Mouse (Mus musculus): ENCODE data around the gene Lmln. TPM values are rescaled to one million over a fixed set of nuclear protein-coding genes. Genes with fewer than 3 reads are reported as not detected.
"Not testable (repeated sequence)": the region's sequence is repeated elsewhere in the genome, so short reads cannot be mapped to it uniquely, and the experiment has no call there.

Gene Lmln
- polyA plus RNA-seq, 1 experiment = 11.4 TPM

GRCm38 (mm10) chr16:33055655-33056054 is 6.7 kb upstream of the Lmln start:
- peak overlapping the region; percentile 73 for H3K4me3 ChIP-seq (ENCODE audit: insufficient read depth, low read length)
- H3K4me1 ChIP-seq (ENCODE audit: control insufficient read depth, insufficient read depth, low read length) = peaks cover 2% of the 10 kb centered on the region; the same call in 1 of the 2 replicates
- no peak overlapping the region for H3K27ac ChIP-seq (ENCODE audit: insufficient read depth, low read length)
- TF ChIP-seq POLR2A (IDR thresholded peaks at IDR 0.05; ENCODE audit: extremely low read depth, insufficient read depth, low read length) (no peak), CTCF (IDR thresholded peaks at IDR 0.05; ENCODE audit: extremely low read depth, insufficient read depth, low read length) (no peak)

- TF ChIP-seq POLR2A (IDR thresholded peaks at IDR 0.05; ENCODE audit: extremely low read depth, insufficient read depth, low read length) (peak; percentile 91), CTCF (IDR thresholded peaks at IDR 0.05; ENCODE audit: extremely low read depth, insufficient read depth, low read length) (no peak)
- peaks cover 2% of the 10 kb centered on the region; the same call in 1 of the 2 replicates for H3K4me1 ChIP-seq (ENCODE audit: control insufficient read depth, insufficient read depth, low read length)
- H3K4me3 ChIP-seq (ENCODE audit: insufficient read depth, low read length) = peak within 1 kb of the TSS; percentile 73
- peak within 1 kb of the TSS; percentile 53 for H3K27ac ChIP-seq (ENCODE audit: insufficient read depth, low read length)
Measured at GRCm38 (mm10) chr16:33056095-33056785, 6.1 kb upstream of the Lmln start, which contains the start of the genes Iqcg and Rpl35a. TSS of gene Iqcg (minus strand) at chr16:33056218. TSS of gene Rpl35a (plus strand) at chr16:33056453.

GRCm38 (mm10) chr16:33056786-33057185 is 5.5 kb upstream of the Lmln start:
- TF ChIP-seq CTCF (IDR thresholded peaks at IDR 0.05; ENCODE audit: extremely low read depth, insufficient read depth, low read length) = no peak
- no peak for TF ChIP-seq POLR2A (IDR thresholded peaks at IDR 0.05; ENCODE audit: extremely low read depth, insufficient read depth, low read length)
- Histone ChIP-seq H3K4me3 (ENCODE audit: insufficient read depth, low read length) (peak overlapping the region; percentile 73), H3K27ac (ENCODE audit: insufficient read depth, low read length) (peak overlapping the region; percentile 53), H3K4me1 (ENCODE audit: control insufficient read depth, insufficient read depth, low read length) (peaks cover 2% of the 10 kb centered on the region; the same call in 1 of the 2 replicates)

- Histone ChIP-seq H3K4me3 (ENCODE audit: insufficient read depth, low read length) (no peak overlapping the region; the same call in 1 of the 2 replicates), H3K27ac (ENCODE audit: insufficient read depth, low read length) (no peak overlapping the region), H3K4me1 (ENCODE audit: control insufficient read depth, insufficient read depth, low read length) (peaks cover 3% of the 10 kb centered on the region)
- no peak for TF ChIP-seq CTCF (IDR thresholded peaks at IDR 0.05; ENCODE audit: extremely low read depth, insufficient read depth, low read length)
- TF ChIP-seq POLR2A (IDR thresholded peaks at IDR 0.05; ENCODE audit: extremely low read depth, insufficient read depth, low read length) = no peak
Measured at GRCm38 (mm10) chr16:33058033-33058432, 4.3 kb upstream of the Lmln start.

GRCm38 (mm10) chr16:33058656-33059055 is 3.7 kb upstream of the Lmln start:
- not testable (repeated sequence) for H3K4me3 ChIP-seq (ENCODE audit: insufficient read depth, low read length); H3K27ac ChIP-seq (ENCODE audit: insufficient read depth, low read length); H3K4me1 ChIP-seq (ENCODE audit: control insufficient read depth, insufficient read depth, low read length)

- no peak overlapping the region for H3K27ac ChIP-seq (ENCODE audit: insufficient read depth, low read length)
- TF ChIP-seq CTCF (IDR thresholded peaks at IDR 0.05; ENCODE audit: extremely low read depth, insufficient read depth, low read length) = no peak
- TF ChIP-seq POLR2A (IDR thresholded peaks at IDR 0.05; ENCODE audit: extremely low read depth, insufficient read depth, low read length) = no peak
- H3K4me1 ChIP-seq (ENCODE audit: control insufficient read depth, insufficient read depth, low read length) = peaks cover 8% of the 10 kb centered on the region
- no peak overlapping the region for H3K4me3 ChIP-seq (ENCODE audit: insufficient read depth, low read length)
Measured at GRCm38 (mm10) chr16:33059471-33059870, 2.9 kb upstream of the Lmln start.

- no peak overlapping the region for H3K27ac ChIP-seq (ENCODE audit: insufficient read depth, low read length)
- no peak overlapping the region for H3K4me3 ChIP-seq (ENCODE audit: insufficient read depth, low read length)
- peaks cover 8% of the 10 kb centered on the region for H3K4me1 ChIP-seq (ENCODE audit: control insufficient read depth, insufficient read depth, low read length)
- TF ChIP-seq CTCF (IDR thresholded peaks at IDR 0.05; ENCODE audit: extremely low read depth, insufficient read depth, low read length) = no peak
- TF ChIP-seq POLR2A (IDR thresholded peaks at IDR 0.05; ENCODE audit: extremely low read depth, insufficient read depth, low read length) = no peak
Measured at GRCm38 (mm10) chr16:33060926-33061325, 1.4 kb upstream of the Lmln start.

GRCm38 (mm10) chr16:33061400-33061799 is 921 bp upstream of the Lmln start:
- Histone ChIP-seq H3K27ac (ENCODE audit: insufficient read depth, low read length) (no peak overlapping the region), H3K4me3 (ENCODE audit: insufficient read depth, low read length) (no peak overlapping the region; the same call in 1 of the 2 replicates), H3K4me1 (ENCODE audit: control insufficient read depth, insufficient read depth, low read length) (peaks cover 8% of the 10 kb centered on the region)
- TF ChIP-seq POLR2A (IDR thresholded peaks at IDR 0.05; ENCODE audit: extremely low read depth, insufficient read depth, low read length) = no peak
- no peak for TF ChIP-seq CTCF (IDR thresholded peaks at IDR 0.05; ENCODE audit: extremely low read depth, insufficient read depth, low read length)

GRCm38 (mm10) chr16:33062682-33063131 is 386 bp downstream of the Lmln start:
- H3K27ac ChIP-seq (ENCODE audit: insufficient read depth, low read length) = no peak overlapping the region
- H3K4me1 ChIP-seq (ENCODE audit: control insufficient read depth, insufficient read depth, low read length) = peaks cover 8% of the 10 kb centered on the region
- peak overlapping the region; percentile 67 for H3K4me3 ChIP-seq (ENCODE audit: insufficient read depth, low read length)
- TF ChIP-seq POLR2A (IDR thresholded peaks at IDR 0.05; ENCODE audit: extremely low read depth, insufficient read depth, low read length) = no peak
- TF ChIP-seq CTCF (IDR thresholded peaks at IDR 0.05; ENCODE audit: extremely low read depth, insufficient read depth, low read length) = no peak

GRCm38 (mm10) chr16:33063267-33063666 is 946 bp downstream of the Lmln start:
- no peak for TF ChIP-seq POLR2A (IDR thresholded peaks at IDR 0.05; ENCODE audit: extremely low read depth, insufficient read depth, low read length)
- TF ChIP-seq CTCF (IDR thresholded peaks at IDR 0.05; ENCODE audit: extremely low read depth, insufficient read depth, low read length) = no peak
- Histone ChIP-seq H3K4me1 (ENCODE audit: control insufficient read depth, insufficient read depth, low read length) (peaks cover 6% of the 10 kb centered on the region; the same call in 1 of the 2 replicates), H3K4me3 (ENCODE audit: insufficient read depth, low read length) (peak overlapping the region; percentile 67), H3K27ac (ENCODE audit: insufficient read depth, low read length) (no peak overlapping the region)
